Mouse (Mus musculus) forebrain, postnatal 0 days (tissue): ENCODE data around the gene Fat3. TPM values are rescaled to one million over a fixed set of nuclear protein-coding genes. Genes with fewer than 3 reads are reported as not detected.
A peak's percentile ranks its signal among the peaks of the same experiment; 100 is the strongest.

Source experiments
- ATAC-seq: fragments of 200-750 bp; cut with Nextera tagmentation; 2 replicates; pipeline ENCODE4 v1.8.0; 2017; ENCODE audit warnings: mild to moderate bottlenecking, moderate library complexity
- DNase-seq: peaks from one replicate; pipeline ENCODE4 v3.0.0-alpha.2; 2015
- H3K27ac ChIP-seq: fragments of 300-500 bp; sonication (generic); 2 replicates; pipeline ENCODE4 v1.5.1; 2014; ENCODE audit warnings: low read depth, mild to moderate bottlenecking, antibody characterized with exemption, low read length, moderate library complexity, mixed read lengths
- H3K27me3 ChIP-seq: fragments of 300-500 bp; sonication (generic); 2 replicates; pipeline ENCODE4 v1.6.1; 2014; ENCODE audit warnings: mild to moderate bottlenecking, low read length, mixed read lengths; ENCODE audit not compliant: insufficient read depth
- H3K36me3 ChIP-seq: fragments of 300-500 bp; sonication (generic); 2 replicates; pipeline ENCODE4 v1.6.1; 2014; ENCODE audit warnings: mild to moderate bottlenecking, moderate library complexity; ENCODE audit not compliant: insufficient read depth
- H3K4me1 ChIP-seq: fragments of 300-500 bp; sonication (generic); 2 replicates; pipeline ENCODE4 v1.6.1; 2014; ENCODE audit warnings: antibody characterized with exemption; ENCODE audit not compliant: insufficient read depth
- H3K4me2 ChIP-seq: fragments of 300-500 bp; sonication (generic); 2 replicates; pipeline ENCODE4 v1.6.1; 2014; ENCODE audit warnings: low read depth, mild to moderate bottlenecking, moderate library complexity
- H3K4me3 ChIP-seq: fragments of 300-500 bp; sonication (generic); 2 replicates; pipeline ENCODE4 v1.5.1; 2014; ENCODE audit warnings: low read depth, low read length, mixed read lengths
- H3K9ac ChIP-seq: fragments of 300-500 bp; sonication (generic); 2 replicates; pipeline ENCODE4 v1.6.1; 2014; ENCODE audit warnings: mild to moderate bottlenecking
- H3K9me3 ChIP-seq: fragments of 300-500 bp; sonication (generic); 2 replicates; pipeline ENCODE4 v1.6.1; 2016; ENCODE audit warnings: low read length
- CTCF ChIP-seq: sonication (generic); IDR thresholded peaks from 2 replicates; pipeline ENCODE4 v1.5.1; 2016; ENCODE audit warnings: antibody characterized with exemption, control low read depth, low read depth
- WGBS: fragments of 180-500 bp; shearing (Covaris S2); extraction: QIAGEN DNeasy Blood & Tissue Kit; methylation state at CpG from one replicate; pipeline ENCODE4 v1.1.7; 2014; 5-methylcytosine and 5-hydroxymethylcytosine counted together
- polyA plus RNA-seq: library from polyadenylated mRNA; unstranded; fragments of >200 nt; fragmentation: Nextera tagmentation; extraction: Ambion mirVana; gene quantifications from 2 replicates; pipeline ENCODE4 v1.2.1, GENCODE M21; 2015
- total RNA-seq: library from RNA; depleted of rRNA; stranded (reverse); fragments of >200 nt; gene quantifications from 2 replicates; pipeline ENCODE4 v1.2.3, GENCODE M21; 2014

Gene Fat3
- total and polyA plus RNA-seq, 2 experiments from 2014 or later, result 5.6 to 50.4 TPM

DNA sequence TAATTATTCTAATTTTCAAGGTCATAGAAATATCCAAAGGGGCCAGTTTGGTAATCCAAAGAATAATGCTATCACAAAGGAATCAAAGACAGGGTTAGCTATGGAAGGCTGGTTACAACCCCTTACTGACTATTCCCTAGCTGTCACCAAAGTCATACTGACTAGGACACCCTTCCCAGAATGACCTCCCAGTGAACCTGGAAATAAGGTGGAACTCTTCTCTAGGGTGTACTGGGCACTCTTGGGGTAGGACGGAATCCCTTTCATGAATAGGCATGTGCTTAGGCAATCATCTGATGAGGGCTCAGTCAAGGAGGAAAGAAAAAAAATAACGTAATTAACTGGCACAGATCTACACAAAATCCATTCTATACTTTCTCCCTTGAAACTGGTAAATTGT lies 196.1 kb downstream of the Fat3 start:
- H3K27ac ChIP-seq, result no peak overlapping the region
- no peak for DNase-seq
- TF ChIP-seq CTCF, result no peak
- no peaks in the 10 kb centered on the region for H3K9me3 ChIP-seq
- H3K27me3 ChIP-seq, result no peaks in the 10 kb centered on the region
- no peak overlapping the region for H3K9ac ChIP-seq
- no peak overlapping the region for H3K4me2 ChIP-seq
- no peak for ATAC-seq
- H3K4me1 ChIP-seq, result peaks cover 12% of the 10 kb centered on the region; the same call in 1 of the 2 replicates
- H3K4me3 ChIP-seq, result no peak overlapping the region
- no peaks in the 10 kb centered on the region for H3K36me3 ChIP-seq
- 43% methylated on average over 2 of the region's 2 CpGs for WGBS

DNA sequence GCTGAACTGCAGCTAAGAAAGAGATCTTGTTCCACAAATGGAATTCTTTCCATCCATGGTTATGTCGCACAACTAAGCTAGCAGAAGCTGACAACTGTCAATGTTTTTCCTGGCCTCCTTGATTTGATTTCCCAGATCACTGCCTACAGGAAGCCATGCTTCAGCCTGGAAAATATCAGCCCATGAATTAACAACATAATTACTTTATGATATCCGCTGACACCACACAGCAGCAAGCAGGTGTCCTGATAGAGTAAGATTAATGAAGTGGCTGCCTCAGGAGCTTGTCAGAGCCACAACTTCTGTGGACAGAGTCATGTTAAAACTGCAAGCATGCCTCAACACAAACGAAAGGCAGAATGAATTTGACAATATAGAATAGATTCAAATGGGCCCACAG lies 198.6 kb downstream of the Fat3 start:
- no peak for TF ChIP-seq CTCF
- DNase-seq (no peak), ATAC-seq (no peak)
- Histone ChIP-seq H3K9ac (no peak overlapping the region), H3K27me3 (no peaks in the 10 kb centered on the region), H3K27ac (no peak overlapping the region), H3K9me3 (no peaks in the 10 kb centered on the region), H3K4me2 (no peak overlapping the region), H3K36me3 (no peaks in the 10 kb centered on the region), H3K4me3 (no peak overlapping the region), H3K4me1 (peaks cover 12% of the 10 kb centered on the region; the same call in 1 of the 2 replicates)
- 78% methylated on average over 3 of the region's 3 CpGs for WGBS

DNA sequence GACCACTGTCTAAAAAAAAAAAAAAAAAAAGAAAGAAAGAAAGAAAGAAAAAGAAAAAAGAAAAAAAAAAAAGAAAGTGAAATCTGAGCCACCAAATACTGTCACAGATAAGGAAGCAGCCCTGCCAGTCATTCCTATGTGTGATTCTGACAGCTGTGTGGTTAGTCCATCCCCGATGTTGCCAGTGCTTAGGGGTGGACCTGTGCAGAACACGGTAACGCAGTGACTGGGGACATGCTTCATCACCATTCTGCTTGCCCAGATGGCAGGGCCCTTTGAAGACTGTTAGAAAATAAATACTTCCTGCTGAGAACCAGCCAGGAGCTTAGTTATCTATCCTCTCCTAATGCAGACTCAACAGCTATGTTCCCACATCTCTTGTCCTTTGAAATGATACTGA lies 203.2 kb downstream of the Fat3 start:
- H3K27me3 ChIP-seq, result no peaks in the 10 kb centered on the region
- ATAC-seq (no peak), DNase-seq (no peak)
- no peaks in the 10 kb centered on the region for H3K9me3 ChIP-seq
- no peak overlapping the region for H3K9ac ChIP-seq
- H3K4me1 ChIP-seq, result no peaks in the 10 kb centered on the region
- H3K27ac ChIP-seq, result no peak overlapping the region
- no peaks in the 10 kb centered on the region for H3K36me3 ChIP-seq
- no peak overlapping the region for H3K4me3 ChIP-seq
- H3K4me2 ChIP-seq, result no peak overlapping the region
- TF ChIP-seq CTCF, result no peak
- WGBS, result 62% methylated on average over 3 of the region's 3 CpGs

DNA sequence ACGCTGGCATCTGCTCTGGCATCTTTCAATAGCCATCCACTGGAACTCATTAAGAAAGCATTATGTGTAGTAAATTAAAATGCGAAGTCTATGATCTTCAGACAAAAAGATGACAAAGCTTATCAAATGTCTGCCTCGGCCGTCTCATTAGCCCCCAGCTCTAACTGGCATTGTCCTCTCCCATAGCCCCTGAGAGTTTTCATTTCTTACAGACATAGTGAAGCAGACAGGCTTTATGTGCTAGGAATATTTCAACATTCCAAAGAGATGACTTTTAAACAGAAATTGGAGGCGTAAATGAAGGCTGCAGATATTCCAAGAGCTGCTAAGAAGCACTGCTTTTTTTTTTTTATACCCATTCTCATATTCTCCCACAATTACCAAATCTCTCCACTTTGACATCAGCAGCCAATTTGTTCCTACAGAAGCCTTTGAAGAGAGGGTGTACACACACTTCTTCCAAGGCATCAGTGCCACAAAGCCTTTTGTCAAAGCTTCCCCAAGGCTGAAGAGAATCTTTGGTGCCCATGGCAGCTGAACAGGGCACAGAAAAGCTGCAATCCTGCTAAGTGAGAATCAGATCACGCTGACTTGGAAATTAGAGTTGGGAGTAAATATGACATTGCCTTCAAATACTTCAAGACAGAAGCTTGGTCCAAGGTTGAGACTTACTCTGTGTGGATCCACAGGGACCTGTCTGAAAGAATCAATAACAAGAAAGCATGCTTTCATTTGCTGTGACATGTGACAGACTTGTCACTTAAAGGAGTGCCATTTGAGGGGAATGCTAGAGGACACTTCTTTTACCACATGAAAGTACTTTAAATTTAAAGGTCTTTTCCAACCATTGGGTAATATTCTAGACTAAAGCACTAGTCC lies 206.9 kb downstream of the Fat3 start:
- ATAC-seq, result peak; percentile 79

DNA sequence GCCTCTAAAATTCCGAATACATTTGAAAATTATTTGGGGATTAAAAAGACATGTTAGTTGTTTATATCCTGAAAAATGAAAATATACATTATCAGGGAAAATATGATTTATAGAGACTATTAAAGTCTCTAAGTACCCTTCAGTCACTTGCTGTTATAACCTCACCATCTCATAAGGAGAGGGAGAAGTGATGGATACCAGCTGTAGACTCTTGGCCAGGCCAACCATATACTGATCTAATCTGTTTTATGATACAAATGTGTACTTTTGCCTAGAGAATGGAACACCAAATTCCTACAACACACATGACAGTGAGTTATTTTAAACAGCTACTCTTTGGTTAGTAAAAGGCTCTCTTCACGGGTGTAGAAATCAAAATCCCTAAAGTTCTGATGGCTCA lies 208.6 kb downstream of the Fat3 start:
- DNase-seq, result no peak
- TF ChIP-seq CTCF, result no peak
- Histone ChIP-seq H3K27ac (no peak overlapping the region), H3K4me3 (no peak overlapping the region), H3K4me2 (no peak overlapping the region), H3K4me1 (no peaks in the 10 kb centered on the region), H3K27me3 (no peaks in the 10 kb centered on the region), H3K9ac (no peak overlapping the region), H3K9me3 (no peaks in the 10 kb centered on the region), H3K36me3 (no peaks in the 10 kb centered on the region)
- ATAC-seq, result no peak
- 91% methylated on average over 2 of the region's 2 CpGs for WGBS

More for the DNA sequence above, 206.9 kb downstream of the Fat3 start:
- H3K27me3 ChIP-seq, result no peaks in the 10 kb centered on the region
- H3K4me1 ChIP-seq, result no peaks in the 10 kb centered on the region
- no peak for DNase-seq
- 14% methylated on average over 6 of the region's 6 CpGs for WGBS
- H3K4me2 ChIP-seq, result no peak overlapping the region
- no peak overlapping the region for H3K27ac ChIP-seq
- H3K9me3 ChIP-seq, result no peaks in the 10 kb centered on the region
- H3K9ac ChIP-seq, result no peak overlapping the region
- H3K36me3 ChIP-seq, result no peaks in the 10 kb centered on the region
- TF ChIP-seq CTCF, result no peak
- H3K4me3 ChIP-seq, result no peak overlapping the region

DNA sequence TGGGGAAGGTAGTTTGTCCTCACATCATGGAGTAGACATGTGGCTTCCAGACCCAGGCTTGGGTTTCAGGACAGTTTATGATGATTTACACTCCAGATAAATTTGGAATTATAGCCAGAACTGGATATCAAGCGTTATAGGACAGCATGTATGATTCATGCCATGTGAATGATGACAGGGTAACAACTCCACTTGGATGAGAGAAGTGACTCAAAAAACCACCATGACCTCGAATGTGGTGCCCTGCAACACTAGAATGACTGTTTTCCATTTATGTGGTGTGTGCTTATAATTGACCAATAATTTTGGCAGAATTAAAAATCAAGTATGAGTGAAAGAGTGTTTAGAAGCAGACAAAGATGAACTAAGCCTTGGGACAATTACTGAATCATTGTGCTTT lies 210.2 kb downstream of the Fat3 start:
- H3K36me3 ChIP-seq, result no peaks in the 10 kb centered on the region
- H3K27me3 ChIP-seq, result no peaks in the 10 kb centered on the region
- H3K4me1 ChIP-seq, result no peaks in the 10 kb centered on the region
- TF ChIP-seq CTCF, result no peak
- H3K4me2 ChIP-seq, result no peak overlapping the region
- 86% methylated on average over 2 of the region's 2 CpGs for WGBS
- no peak overlapping the region for H3K4me3 ChIP-seq
- H3K27ac ChIP-seq, result no peak overlapping the region
- DNase-seq (no peak), ATAC-seq (no peak)
- no peaks in the 10 kb centered on the region for H3K9me3 ChIP-seq
- no peak overlapping the region for H3K9ac ChIP-seq

DNA sequence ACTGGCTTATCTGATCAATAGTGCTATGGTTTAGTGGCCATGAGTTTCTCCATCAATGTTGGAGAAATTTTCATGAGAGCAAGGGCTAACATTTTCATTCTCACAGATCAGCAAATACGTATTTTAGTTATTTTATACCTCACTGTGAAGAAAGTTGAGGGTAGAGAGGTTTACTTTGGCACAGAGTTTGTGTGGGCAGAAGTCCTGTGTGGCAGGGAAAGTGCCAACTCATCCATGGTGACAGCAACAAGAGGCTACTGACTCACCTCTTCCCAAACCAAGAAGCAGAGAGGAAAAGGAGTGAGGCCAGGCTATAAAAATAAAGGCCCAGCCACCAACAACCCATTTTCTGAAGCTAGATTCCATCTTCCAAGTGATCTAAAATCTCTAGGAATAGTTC lies 218.1 kb downstream of the Fat3 start:
- Histone ChIP-seq H3K4me2 (no peak overlapping the region), H3K36me3 (no peaks in the 10 kb centered on the region), H3K27ac (no peak overlapping the region), H3K9ac (no peak overlapping the region), H3K27me3 (no peaks in the 10 kb centered on the region), H3K4me3 (no peak overlapping the region), H3K4me1 (no peaks in the 10 kb centered on the region), H3K9me3 (no peaks in the 10 kb centered on the region)
- ATAC-seq, result no peak
- no peak for TF ChIP-seq CTCF
- 86% methylated on average over 1 of the region's 1 CpGs for WGBS
- DNase-seq, result no peak
